Mouse (Mus musculus) lung, postnatal 0 days (tissue): ENCODE measurements around the gene Pla2g7. TPM values are rescaled to one million over a fixed set of nuclear protein-coding genes. Genes with fewer than 3 reads are reported as not detected.

Experiments used
- ATAC-seq: fragments of 200-750 bp; cut with Nextera tagmentation; 2 replicates; pipeline ENCODE4 v1.8.0; 2017; ENCODE audit warnings: moderate library complexity
- DNase-seq: peaks from one replicate; pipeline ENCODE4 v3.0.0-alpha.2; 2016; ENCODE audit warnings: low spot score
- H3K27ac ChIP-seq: fragments of 300-500 bp; sonication (generic); 2 replicates; pipeline ENCODE4 v1.5.1; 2014; ENCODE audit warnings: antibody characterized with exemption, mild to moderate bottlenecking, low read length, mixed read lengths
- H3K27me3 ChIP-seq: fragments of 300-500 bp; sonication (generic); replicated peaks from 2 replicates; pipeline ENCODE4 v1.6.1; 2014; ENCODE audit warnings: low read length, mixed read lengths; ENCODE audit not compliant: insufficient read depth
- H3K36me3 ChIP-seq: fragments of 300-500 bp; sonication (generic); 2 replicates; pipeline ENCODE4 v1.6.1; 2014; ENCODE audit warnings: low read length, mixed read lengths; ENCODE audit not compliant: insufficient read depth
- H3K4me1 ChIP-seq: fragments of 300-500 bp; sonication (generic); 2 replicates; pipeline ENCODE4 v1.6.1; 2014; ENCODE audit warnings: antibody characterized with exemption, low read depth, low read length, mixed read lengths; ENCODE audit not compliant: insufficient read depth
- H3K4me2 ChIP-seq: fragments of 300-500 bp; sonication (generic); replicated peaks from 2 replicates; pipeline ENCODE4 v1.6.1; 2014; ENCODE audit warnings: low read depth, mild to moderate bottlenecking, low read length, moderate library complexity, mixed read lengths
- H3K4me3 ChIP-seq: fragments of 300-500 bp; sonication (generic); 2 replicates; pipeline ENCODE4 v1.5.1; 2014; ENCODE audit warnings: low read depth, low read length
- H3K9ac ChIP-seq: fragments of 300-500 bp; sonication (generic); replicated peaks from 2 replicates; pipeline ENCODE4 v1.6.1; 2014; ENCODE audit warnings: low read depth, mild to moderate bottlenecking
- H3K9me3 ChIP-seq: fragments of 300-500 bp; sonication (generic); 2 replicates; pipeline ENCODE4 v1.6.1; 2016; ENCODE audit warnings: low read length, mixed read lengths
- CTCF ChIP-seq: IDR thresholded peaks from 2 replicates; pipeline ENCODE4 v1.5.1; 2016; ENCODE audit warnings: antibody characterized with exemption, mild to moderate bottlenecking
- EP300 ChIP-seq: IDR thresholded peaks from 2 replicates; pipeline ENCODE4 v1.6.1; 2016; ENCODE audit warnings: antibody characterized with exemption, mild to moderate bottlenecking, control low read depth
- WGBS: fragments of 180-500 bp; shearing (Covaris S2); extraction: QIAGEN DNeasy Blood & Tissue Kit; methylation state at CpG from one replicate; pipeline ENCODE4 v1.1.7; 2014; 5-methylcytosine and 5-hydroxymethylcytosine counted together
- polyA plus RNA-seq: library from polyadenylated mRNA; unstranded; fragments of >200 nt; fragmentation: Nextera tagmentation; extraction: Ambion mirVana; gene quantifications from 2 replicates; pipeline ENCODE4 v1.2.1, GENCODE M21; 2015

Pla2g7 gene
- polyA plus RNA-seq, 1 experiment from 2014 or later: 15.8 TPM

DNA sequence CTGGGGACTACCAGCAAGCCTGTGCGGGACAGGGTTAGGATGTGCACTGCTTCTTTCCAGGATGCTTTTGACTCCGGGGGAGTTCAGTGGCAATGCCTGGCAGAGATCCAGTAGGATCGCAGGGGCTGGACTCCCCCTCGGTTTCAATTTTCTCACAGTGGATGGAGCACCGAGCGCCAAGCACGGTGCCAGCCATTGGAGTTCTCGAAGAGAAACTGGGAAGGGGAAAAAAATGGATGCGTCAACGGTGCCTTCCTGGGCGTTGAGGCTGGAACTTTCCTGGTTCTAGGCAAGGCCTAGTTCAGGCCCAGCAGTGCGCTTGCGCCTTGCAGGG, 62.5 kb downstream of the Pla2g7 start:
- Histone ChIP-seq H3K4me3 (no peak overlapping the region), H3K4me2 (peak overlapping the region; percentile 41; the same call in 1 of the 2 replicates), H3K36me3 (no peaks in the 10 kb centered on the region), H3K27me3 (peaks cover 27% of the 10 kb centered on the region), H3K9ac (no peak overlapping the region), H3K4me1 (peaks cover 10% of the 10 kb centered on the region; the same call in 1 of the 2 replicates), H3K9me3 (no peaks in the 10 kb centered on the region), H3K27ac (no peak overlapping the region)
- no peak for DNase-seq
- TF ChIP-seq EP300 (no peak), CTCF (no peak)
- 47% methylated on average over 13 of the region's 13 CpGs for WGBS
- ATAC-seq: no peak

DNA sequence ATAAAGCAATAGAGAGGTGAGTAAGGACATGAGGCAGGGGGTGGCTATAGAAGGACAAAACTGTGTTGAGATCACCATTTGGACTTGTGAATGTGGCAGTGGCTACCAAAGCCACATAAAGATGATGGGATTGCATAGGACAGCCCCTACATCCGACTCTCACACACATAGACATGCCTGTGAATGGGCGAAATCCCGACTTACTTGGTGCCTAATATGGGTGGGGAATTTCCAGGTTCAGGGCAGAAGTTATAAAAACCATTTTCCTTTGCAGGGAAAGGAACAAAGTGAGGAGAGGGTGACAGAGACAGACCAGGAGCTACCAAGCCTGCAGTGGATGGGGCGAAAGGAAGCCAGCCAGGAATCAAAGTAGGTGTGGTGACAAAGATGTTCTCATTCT, 69.2 kb downstream of the Pla2g7 start:
- H3K27me3 ChIP-seq: no peaks in the 10 kb centered on the region
- WGBS: 95% methylated on average over 4 of the region's 4 CpGs
- H3K4me1 ChIP-seq: no peaks in the 10 kb centered on the region
- TF ChIP-seq EP300: no peak
- TF ChIP-seq CTCF: no peak
- H3K9me3 ChIP-seq: no peaks in the 10 kb centered on the region
- H3K27ac ChIP-seq: no peak overlapping the region
- no peak overlapping the region for H3K4me2 ChIP-seq
- ATAC-seq (no peak), DNase-seq (no peak)
- no peak overlapping the region for H3K9ac ChIP-seq
- H3K36me3 ChIP-seq: no peaks in the 10 kb centered on the region
- H3K4me3 ChIP-seq: no peak overlapping the region

DNA sequence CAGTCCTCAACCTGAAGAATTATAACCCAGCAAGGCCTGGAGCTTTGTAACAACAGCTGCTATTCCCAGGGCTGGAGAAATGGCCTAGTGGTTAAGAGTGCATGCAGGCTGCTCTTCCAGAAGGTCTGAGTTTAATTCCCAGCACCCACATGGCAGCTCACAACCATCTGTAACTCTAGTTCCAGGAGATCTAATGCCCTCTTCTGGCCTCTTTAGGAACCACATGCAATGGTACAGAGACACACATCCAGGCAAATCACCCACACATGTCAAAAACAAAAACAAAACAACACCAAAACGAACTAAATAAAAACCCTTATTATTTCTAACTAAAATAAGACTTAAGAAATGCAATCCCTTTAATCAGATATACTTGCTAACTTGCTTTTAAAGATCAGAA, 72.9 kb downstream of the Pla2g7 start:
- Histone ChIP-seq H3K9ac (no peak overlapping the region), H3K9me3 (no peaks in the 10 kb centered on the region), H3K36me3 (no peaks in the 10 kb centered on the region), H3K27ac (no peak overlapping the region), H3K4me3 (no peak overlapping the region), H3K27me3 (no peaks in the 10 kb centered on the region), H3K4me2 (no peak overlapping the region), H3K4me1 (no peaks in the 10 kb centered on the region)
- 76% methylated on average over 1 of the region's 1 CpGs for WGBS
- ATAC-seq (no peak), DNase-seq (no peak)
- peak; percentile 3; the same call in 1 of the 2 replicates for TF ChIP-seq CTCF
- no peak for TF ChIP-seq EP300

DNA sequence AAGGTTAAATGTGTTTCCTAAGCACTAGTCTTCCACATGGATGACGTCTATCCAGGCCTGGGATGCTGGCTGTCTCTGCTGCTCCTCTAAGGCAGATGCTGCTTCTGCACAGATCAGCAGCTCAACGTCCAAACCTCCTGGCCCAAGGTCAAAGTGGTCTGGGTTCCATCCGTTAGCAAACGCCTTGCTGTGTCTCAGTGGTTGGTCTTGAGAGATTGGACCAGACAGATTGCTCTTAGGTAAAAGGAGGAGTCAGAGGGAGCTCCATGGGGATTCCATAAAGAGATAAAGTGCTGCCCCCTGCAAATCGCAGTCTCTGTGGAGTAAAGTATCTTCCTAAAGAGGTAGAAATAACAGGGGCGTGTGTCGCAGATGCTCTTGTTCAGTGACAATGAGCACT, 75.3 kb downstream of the Pla2g7 start:
- no peak for ATAC-seq
- 64% methylated on average over 7 of the region's 7 CpGs for WGBS
- H3K9me3 ChIP-seq: no peaks in the 10 kb centered on the region
- H3K4me1 ChIP-seq: no peaks in the 10 kb centered on the region
- peaks cover 11% of the 10 kb centered on the region; the same call in 1 of the 2 replicates for H3K36me3 ChIP-seq
- no peak for DNase-seq
- no peak overlapping the region for H3K9ac ChIP-seq
- no peaks in the 10 kb centered on the region for H3K27me3 ChIP-seq
- no peak overlapping the region for H3K27ac ChIP-seq
- H3K4me3 ChIP-seq: no peak overlapping the region
- TF ChIP-seq EP300 (no peak), CTCF (no peak)
- no peak overlapping the region for H3K4me2 ChIP-seq

DNA sequence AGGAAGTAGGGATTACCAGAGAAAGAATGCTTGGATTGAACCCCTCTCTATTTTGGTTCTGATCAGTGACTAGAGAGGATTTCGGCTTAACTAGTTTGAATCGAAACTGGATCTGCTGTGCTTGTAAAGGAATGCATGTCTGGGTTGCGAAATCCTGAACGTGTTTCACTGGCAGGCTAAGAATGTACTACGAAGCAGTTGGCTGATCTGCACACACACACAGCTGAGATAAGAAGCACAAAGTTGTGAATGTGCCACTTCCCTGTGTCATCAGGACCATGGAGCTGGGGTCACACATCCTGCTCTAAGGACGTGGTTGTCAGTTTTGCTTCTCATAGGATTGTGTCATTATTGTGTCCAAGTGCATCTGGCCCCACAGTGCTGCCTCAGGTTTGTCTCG, 76.5 kb downstream of the Pla2g7 start:
- no peaks in the 10 kb centered on the region for H3K27me3 ChIP-seq
- peak overlapping the region; percentile 22 for H3K4me2 ChIP-seq
- no peaks in the 10 kb centered on the region for H3K4me1 ChIP-seq
- no peak overlapping the region for H3K9ac ChIP-seq
- H3K27ac ChIP-seq: 0 out of 2 replicates have a peak overlapping the region, but pooled peaks have one; percentile 14
- DNase-seq: peak; percentile 86
- H3K9me3 ChIP-seq: no peaks in the 10 kb centered on the region
- WGBS: 20% methylated on average over 7 of the region's 7 CpGs
- TF ChIP-seq EP300 (no peak), CTCF (no peak)
- peak; percentile 84 for ATAC-seq
- no peak overlapping the region for H3K4me3 ChIP-seq
- H3K36me3 ChIP-seq: peaks cover 11% of the 10 kb centered on the region; the same call in 1 of the 2 replicates

DNA sequence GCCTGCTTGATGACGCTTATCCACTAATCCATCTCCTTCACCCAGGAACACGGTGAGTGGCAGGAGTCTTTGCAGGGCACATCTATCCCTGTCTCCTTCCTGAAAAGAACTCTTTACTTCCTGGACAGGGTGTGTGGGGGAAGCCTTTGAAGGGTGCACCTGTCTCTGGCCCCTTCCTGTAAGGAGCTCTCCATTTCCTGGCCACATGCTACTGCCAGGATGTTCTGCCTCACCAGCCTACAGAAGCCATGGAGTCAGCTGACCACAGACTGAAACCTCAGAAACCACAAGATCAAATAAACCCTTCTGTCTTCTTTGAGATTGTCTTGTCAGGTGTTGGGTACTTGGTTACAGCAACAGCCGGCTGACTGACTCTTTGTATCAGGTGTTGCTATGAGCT, 77.2 kb downstream of the Pla2g7 start:
- Histone ChIP-seq H3K4me2 (no peak overlapping the region), H3K4me1 (no peaks in the 10 kb centered on the region), H3K4me3 (no peak overlapping the region), H3K27me3 (no peaks in the 10 kb centered on the region), H3K9ac (no peak overlapping the region), H3K9me3 (no peaks in the 10 kb centered on the region), H3K27ac (no peak overlapping the region), H3K36me3 (peaks cover 11% of the 10 kb centered on the region; the same call in 1 of the 2 replicates)
- DNase-seq: no peak
- 73% methylated on average over 3 of the region's 3 CpGs for WGBS
- no peak for ATAC-seq
- no peak for TF ChIP-seq CTCF
- no peak for TF ChIP-seq EP300

DNA sequence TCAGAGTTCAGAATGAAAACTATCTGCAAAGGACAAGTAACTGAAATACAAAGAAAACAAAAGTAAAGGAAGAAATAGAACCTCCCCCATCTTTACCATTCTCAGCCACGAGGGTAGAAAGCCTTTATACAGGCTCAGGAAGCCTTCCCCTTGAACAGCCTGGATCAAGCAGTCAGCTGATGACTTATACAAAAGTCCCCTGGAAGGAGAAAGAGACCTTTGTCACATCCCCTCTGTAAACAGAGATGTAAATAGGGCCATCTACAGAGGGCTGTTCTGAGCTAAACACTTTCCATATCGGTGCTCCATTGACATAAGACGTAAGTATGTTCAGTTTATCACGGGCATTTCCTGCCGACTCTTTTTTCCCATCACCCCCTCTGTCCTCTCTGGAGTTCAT, 79.0 kb downstream of the Pla2g7 start:
- Histone ChIP-seq H3K27me3 (no peaks in the 10 kb centered on the region), H3K27ac (no peak overlapping the region), H3K4me1 (no peaks in the 10 kb centered on the region), H3K4me3 (no peak overlapping the region), H3K9ac (no peak overlapping the region), H3K36me3 (peaks cover 11% of the 10 kb centered on the region; the same call in 1 of the 2 replicates), H3K4me2 (no peak overlapping the region), H3K9me3 (no peaks in the 10 kb centered on the region)
- TF ChIP-seq EP300 (no peak), CTCF (no peak)
- DNase-seq (no peak), ATAC-seq (no peak)
- 51% methylated on average over 5 of the region's 5 CpGs for WGBS
